Mouse (Mus musculus) gastrocnemius, adult 2 months (tissue): Measurements from ENCODE around the gene Mecom. TPM values are rescaled to one million over a fixed set of nuclear protein-coding genes. Genes with fewer than 3 reads are reported as not detected.

Experiments
- DNase-seq: peaks from one replicate; pipeline ENCODE4 v3.0.0; 2022
- H3K27ac ChIP-seq: fragments of 200-600 bp; 2 replicates; pipeline ENCODE4 v1.8.1; 2022; ENCODE audit warnings: mild to moderate bottlenecking
- H3K4me3 ChIP-seq: fragments of 200-600 bp; 2 replicates; pipeline ENCODE4 v1.8.1; 2022; ENCODE audit warnings: mild to moderate bottlenecking, moderate library complexity
- CTCF ChIP-seq: fragments of 200-600 bp; IDR thresholded peaks from 2 replicates; pipeline ENCODE4 v1.8.1; 2022; ENCODE audit warnings: antibody characterized with exemption, mild to moderate bottlenecking, moderate library complexity
- intact Hi-C: fragments of 180-260 bp; cut with DNase I; formaldehyde crosslinking; loops from one replicate; pipeline ENCODE4 v1.15.1; 2025
- total RNA-seq, 2 experiments: library from RNA; stranded (reverse); gene quantifications; 2 replicates each; pipeline ENCODE4 v1.2.3; 2021

Mecom gene
- total RNA-seq, 2 experiments from 2014 or later = 5.8 to 6.9 TPM

DNA sequence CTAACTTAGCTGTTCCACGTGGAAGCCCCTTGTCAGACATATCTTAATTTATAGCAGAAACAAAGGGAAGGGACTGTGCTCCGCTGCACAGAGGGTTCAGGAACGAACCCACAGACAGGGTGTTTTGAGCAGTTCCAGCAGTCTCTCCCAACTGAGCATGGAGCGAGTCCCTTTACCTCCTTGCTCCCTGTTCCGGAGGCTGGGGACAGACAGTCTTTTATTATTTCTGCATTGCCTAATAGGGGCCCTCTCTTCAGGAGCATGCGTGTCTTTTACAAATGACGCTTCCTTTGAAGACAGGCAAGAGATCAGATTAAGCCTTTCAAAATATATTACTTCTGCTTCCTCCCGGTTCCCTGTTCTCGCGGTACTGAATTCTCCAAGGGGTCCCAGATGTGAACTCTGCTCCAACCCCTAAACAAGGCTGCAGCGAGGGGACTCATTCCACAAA, 403.8 kb downstream of the Mecom start:
- TF ChIP-seq CTCF = no peak
- no peak overlapping the region for H3K4me3 ChIP-seq
- DNase-seq = no peak
- intact Hi-C loops = no loop called here
- no peak overlapping the region for H3K27ac ChIP-seq

DNA sequence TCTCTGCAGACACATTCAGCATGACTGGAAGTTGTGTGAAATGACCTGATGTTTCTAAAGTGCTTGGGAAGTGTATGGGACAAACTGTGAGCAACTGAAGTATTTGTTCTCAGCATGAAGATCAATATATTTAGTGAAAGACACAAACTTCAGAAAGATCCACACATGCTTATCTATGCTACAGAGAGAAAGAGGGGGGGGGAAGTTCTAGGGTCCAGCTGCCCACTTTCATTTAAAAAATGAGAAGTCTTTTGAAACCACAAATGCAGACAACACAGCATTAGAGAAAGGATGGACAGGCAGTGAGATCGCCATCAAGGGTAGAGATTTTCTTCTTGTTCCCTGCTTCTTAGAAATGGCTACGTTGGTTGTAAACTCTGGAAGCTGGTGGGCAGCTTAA, 404.4 kb downstream of the Mecom start:
- intact Hi-C loops = no loop called here
- no peak overlapping the region for H3K27ac ChIP-seq
- no peak overlapping the region for H3K4me3 ChIP-seq
- TF ChIP-seq CTCF = no peak
- no peak for DNase-seq

DNA sequence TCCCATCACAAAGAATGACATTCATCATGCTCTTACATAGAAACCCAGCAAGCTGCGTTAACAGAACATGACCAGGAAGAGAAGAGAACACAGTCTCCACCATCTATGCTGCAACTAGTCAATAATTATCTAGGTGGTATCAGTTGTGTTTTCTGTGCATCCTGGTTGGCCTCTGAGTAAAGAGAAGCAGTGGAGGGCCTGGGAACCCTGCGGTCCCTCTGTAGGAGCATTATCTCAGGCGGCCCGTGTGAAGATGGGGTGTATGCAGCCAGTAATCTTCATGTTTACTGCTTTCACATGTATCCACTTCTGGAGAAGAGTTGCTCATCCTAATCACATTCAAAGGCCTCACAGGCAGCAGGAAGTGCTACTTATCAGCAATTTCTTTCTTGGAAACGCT, 407.5 kb downstream of the Mecom start:
- TF ChIP-seq CTCF = no peak
- H3K4me3 ChIP-seq = no peak overlapping the region
- DNase-seq = no peak
- no peak overlapping the region for H3K27ac ChIP-seq
- intact Hi-C loops = no loop called here

DNA sequence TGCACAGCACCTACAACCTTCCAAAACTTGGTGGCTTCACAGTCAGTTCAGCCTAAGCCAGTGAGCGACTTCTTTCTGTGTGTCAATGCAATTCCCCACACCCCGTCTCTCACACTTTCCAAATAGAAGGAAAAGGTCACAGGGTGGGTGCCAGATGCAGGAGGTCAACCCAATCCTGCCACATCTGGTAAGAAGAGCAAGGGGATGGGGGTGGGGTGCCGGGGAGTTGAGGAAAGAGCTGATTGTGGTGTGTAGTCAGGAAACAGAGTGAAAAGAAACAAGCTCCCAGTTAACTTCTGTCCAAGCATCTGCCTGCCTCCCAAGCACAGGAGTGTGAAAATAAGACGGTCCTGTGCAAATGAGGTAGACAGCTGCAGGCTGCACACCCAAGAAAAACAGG, 408.1 kb downstream of the Mecom start:
- no peak for TF ChIP-seq CTCF
- Histone ChIP-seq H3K27ac (no peak overlapping the region), H3K4me3 (no peak overlapping the region)
- DNase-seq = no peak
- intact Hi-C loops = no loop called here

DNA sequence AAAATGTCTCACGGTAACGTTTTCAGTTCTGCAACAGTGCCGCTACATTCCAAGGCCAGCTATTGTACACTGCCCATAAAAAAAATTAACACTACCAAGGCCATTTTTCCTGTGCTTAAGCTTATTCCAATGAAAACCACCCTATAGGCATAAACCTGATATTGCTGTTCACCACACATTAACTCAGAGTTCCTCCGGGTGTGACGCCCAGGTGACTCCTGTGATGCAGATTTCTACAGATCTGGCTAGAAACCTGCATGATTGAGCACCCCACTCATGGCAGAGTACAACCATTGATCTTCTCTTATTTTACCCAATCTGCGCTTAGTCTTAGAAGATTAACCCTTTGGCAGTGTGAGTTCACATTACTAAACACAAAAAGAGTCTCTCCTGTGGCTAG, 409.2 kb downstream of the Mecom start:
- no peak for DNase-seq
- intact Hi-C loops = no loop called here
- TF ChIP-seq CTCF = no peak
- Histone ChIP-seq H3K4me3 (no peak overlapping the region), H3K27ac (no peak overlapping the region)

DNA sequence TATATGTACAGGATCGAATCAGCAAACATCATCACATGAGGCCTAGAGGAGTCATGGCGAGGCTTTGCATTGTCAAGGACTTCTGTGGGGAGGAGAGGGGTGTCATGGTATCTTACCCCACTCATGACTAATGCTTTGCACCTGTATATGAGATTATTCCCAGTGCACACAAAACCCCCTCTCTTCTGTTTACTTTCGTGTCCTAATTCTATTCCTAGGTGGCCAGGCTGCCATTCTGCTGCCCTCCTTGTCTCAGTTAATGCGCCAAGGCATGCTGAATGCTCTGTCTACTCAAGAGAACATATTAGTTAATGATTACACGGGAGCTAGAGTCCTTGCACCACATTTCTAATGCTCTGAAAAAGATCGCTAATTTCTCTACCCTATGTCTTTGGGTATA, 412.0 kb downstream of the Mecom start:
- H3K4me3 ChIP-seq = no peak overlapping the region
- H3K27ac ChIP-seq = no peak overlapping the region
- intact Hi-C loops = no loop called here
- no peak for TF ChIP-seq CTCF
- no peak for DNase-seq

DNA sequence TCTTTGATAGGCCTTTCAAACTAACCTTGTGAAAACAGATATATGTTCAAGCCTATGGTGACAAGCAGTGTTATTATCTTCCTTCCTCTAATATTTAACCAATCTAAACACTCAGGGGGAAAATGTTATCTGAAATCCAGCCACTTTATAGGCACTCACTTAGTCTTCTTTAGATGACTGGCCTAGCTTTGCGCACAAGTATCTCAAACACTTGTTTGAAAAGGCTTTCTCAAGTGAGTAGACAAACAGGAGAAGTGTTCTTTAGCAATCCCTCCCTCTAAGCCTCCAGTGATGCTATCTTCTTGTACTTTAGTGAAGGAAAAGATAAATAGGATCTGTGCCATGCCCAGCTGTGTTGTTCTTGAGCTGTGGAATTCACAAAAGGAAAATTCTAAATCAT, 412.7 kb downstream of the Mecom start:
- intact Hi-C loops = no loop called here

GRCm38 (mm10) chr3:30132981-30133380, 414.8 kb downstream of the Mecom start:
- intact Hi-C loops = no loop called here

More for the DNA sequence above, 412.7 kb downstream of the Mecom start:
- no peak for TF ChIP-seq CTCF
- no peak overlapping the region for H3K27ac ChIP-seq
- H3K4me3 ChIP-seq = no peak overlapping the region
- DNase-seq = no peak

GRCm38 (mm10) chr3:30132370-30132769, 415.4 kb downstream of the Mecom start:
- no peak for DNase-seq
- no peak for TF ChIP-seq CTCF
- Histone ChIP-seq H3K27ac (no peak overlapping the region), H3K4me3 (no peak overlapping the region)
- intact Hi-C loops = no loop called here

More at GRCm38 (mm10) chr3:30132981-30133380, 414.8 kb downstream of the Mecom start:
- Histone ChIP-seq H3K27ac (no peak overlapping the region), H3K4me3 (no peak overlapping the region)
- no peak for DNase-seq
- no peak for TF ChIP-seq CTCF

- peak; percentile 59 for DNase-seq
- no peak for TF ChIP-seq CTCF
- Histone ChIP-seq H3K4me3 (no peak overlapping the region), H3K27ac (no peak overlapping the region)
- intact Hi-C loops = no loop called here
Measured at GRCm38 (mm10) chr3:30130495-30130894, 417.3 kb downstream of the Mecom start.

- Histone ChIP-seq H3K27ac (no peak overlapping the region), H3K4me3 (no peak overlapping the region)
- no peak for DNase-seq
- TF ChIP-seq CTCF = no peak
- intact Hi-C loops = no loop called here
Measured at GRCm38 (mm10) chr3:30122618-30123017, 425.2 kb downstream of the Mecom start.

- H3K4me3 ChIP-seq = no peak overlapping the region
- H3K27ac ChIP-seq = no peak overlapping the region
- DNase-seq = peak; percentile 40
- TF ChIP-seq CTCF = no peak
- intact Hi-C loops = no loop called here
Measured at GRCm38 (mm10) chr3:30120790-30121512, 426.9 kb downstream of the Mecom start.

DNA sequence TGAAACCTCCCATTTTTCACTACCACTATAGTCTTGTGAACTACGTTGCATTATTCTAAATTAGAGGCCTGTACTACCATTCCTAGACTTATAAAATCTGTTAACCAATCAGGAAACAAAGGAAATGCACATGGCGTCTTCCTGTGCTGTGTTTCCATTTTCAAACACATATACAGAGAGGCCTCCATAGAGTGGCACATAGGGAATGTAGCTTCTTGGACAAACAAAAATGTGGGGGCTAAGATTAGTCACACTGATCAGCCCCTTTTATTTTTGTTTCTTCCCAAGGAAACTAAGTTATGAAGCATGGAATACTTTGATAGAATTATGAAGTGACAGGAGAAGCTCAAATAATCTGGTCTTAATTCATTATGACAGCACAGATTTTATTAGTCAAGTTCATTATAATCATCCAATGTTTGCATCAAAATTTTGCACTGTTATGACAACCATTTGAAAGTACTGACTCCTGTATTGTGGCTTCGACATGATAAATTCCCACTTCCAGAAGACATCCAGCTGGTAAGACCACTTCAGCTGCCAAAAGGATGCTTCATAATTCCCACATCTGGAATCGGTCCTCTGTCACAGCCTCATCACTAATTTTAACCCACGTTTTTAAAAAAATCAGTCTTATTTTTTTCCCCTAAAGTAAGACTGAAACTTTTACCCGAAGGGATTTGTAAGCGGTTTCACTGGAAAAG, 429.1 kb downstream of the Mecom start:
- DNase-seq = no peak
- intact Hi-C loops = no loop called here
- Histone ChIP-seq H3K27ac (no peak overlapping the region), H3K4me3 (no peak overlapping the region)
- TF ChIP-seq CTCF = no peak

DNA sequence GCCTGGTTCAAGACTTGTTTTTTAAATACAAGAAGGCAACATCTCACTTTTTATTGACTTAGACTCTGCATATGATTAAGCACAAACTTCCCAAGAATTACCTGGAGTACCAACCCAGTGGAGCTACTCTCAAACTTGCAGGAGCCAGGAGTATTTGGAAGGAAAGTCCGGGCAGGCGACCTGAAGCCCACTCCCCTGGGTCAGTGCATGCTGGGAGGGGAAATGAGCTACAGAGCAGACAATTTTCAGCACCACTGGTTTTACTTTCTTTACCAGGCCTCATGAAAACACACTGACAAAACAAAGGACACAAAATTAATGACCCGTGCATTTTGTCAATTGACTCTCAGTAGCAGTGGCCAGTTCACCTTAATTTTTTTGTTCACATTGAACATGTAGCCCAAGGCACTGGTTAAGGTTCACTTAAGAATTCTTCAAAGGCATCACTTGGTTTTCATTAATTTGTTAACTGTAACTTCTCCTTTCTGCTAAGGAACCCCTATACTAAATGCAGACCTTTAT, 434.5 kb downstream of the Mecom start:
- no peak overlapping the region for H3K27ac ChIP-seq
- H3K4me3 ChIP-seq = no peak overlapping the region
- no peak for DNase-seq
- TF ChIP-seq CTCF = no peak
- intact Hi-C loops = no loop called here
